ENCODE assay signal across 28 mouse cellular contexts in the genomic region with DNA sequence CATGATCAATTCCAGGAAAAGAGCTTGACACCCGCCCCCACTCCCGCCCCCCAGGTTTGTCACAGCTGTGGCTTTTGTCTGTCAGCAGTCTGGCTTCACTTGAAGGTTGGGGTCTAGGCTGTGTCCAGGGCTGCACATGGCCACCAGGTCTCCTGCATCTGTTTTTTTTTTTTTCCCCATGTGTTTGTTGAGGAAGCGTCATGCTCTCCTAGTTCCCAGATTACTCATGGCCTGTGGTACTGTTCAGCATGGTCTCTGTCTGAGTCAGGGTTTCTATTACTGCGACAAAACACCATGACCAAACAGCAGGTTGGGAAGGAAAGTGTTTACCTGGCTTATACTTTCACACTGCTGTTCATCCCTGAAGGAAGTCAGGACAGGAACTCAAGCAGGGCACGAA. TPM values are rescaled to one million over a fixed set of nuclear protein-coding genes. Genes with fewer than 3 reads are reported as not detected.
DNase-seq lines count a peak whose midpoint lies in the region; ATAC-seq and TF ChIP-seq lines count a peak whose summit lies in the region.
"Had no signal": no experiment of that assay in that cellular context is flagged by ENCODE, and none has a peak within 500 bp of the region (broad histone marks: within the 10 kb centered on the region; RNA-seq: fewer than 3 reads in every experiment).

No protein-coding gene starts in this region.

- H3K9me3 ChIP-seq in stomach, postnatal 0 days (ENCODE audit: control insufficient read depth, low read length), result no peaks in the 10 kb centered on the region
- no peaks in the 10 kb centered on the region for H3K9me3 ChIP-seq in hindbrain, embryonic 12.5 days (replicated peaks)
- H3K9me3 ChIP-seq: embryonic facial prominence, embryonic 13.5 days; hindbrain, embryonic 13.5 days; liver, embryonic 15.5 days; neural tube, embryonic 12.5 days had no signal

- peaks cover 12% of the 10 kb centered on the region; the same call in 1 of the 2 replicates for H3K4me1 ChIP-seq in lung, adult 2 months (ENCODE audit: control insufficient read depth, insufficient read depth, low read length)
- H3K4me1 ChIP-seq in stomach, postnatal 0 days (replicated peaks; ENCODE audit: control insufficient read depth, insufficient read depth), result no peaks in the 10 kb centered on the region; the same call in 1 of the 2 replicates
- H3K4me1 ChIP-seq in hindbrain, embryonic 12.5 days, result peaks cover 16% of the 10 kb centered on the region
- H3K4me1 ChIP-seq: liver, embryonic 15.5 days had no signal

- DNase-seq in lung, adult 2 months, result no peak
- DNase-seq in lung, postnatal 10 days, result no peak
- DNase-seq in brain, adult 2 months (ENCODE audit: low read depth, low spot score), result peak; percentile 19
- DNase-seq in stomach, postnatal 0 days (ENCODE audit: low spot score), result no peak
- DNase-seq in urinary bladder, postnatal 4 days (ENCODE audit: low spot score in 2 of 2), result no peak
- DNase-seq: adrenal gland, adult 2 months; adrenal gland, postnatal 36 days; cerebellum, adult 9-10 months; gastrocnemius, postnatal 25 days; heart, adult 11 months; heart, postnatal 36 days; kidney, adult 8-10 months; kidney, postnatal 4 days; layer of hippocampus, adult 9-11 months; thymus, postnatal 4 days had no signal

- ATAC-seq in stomach, postnatal 0 days (ENCODE audit: low FRiP score, low TSS enrichment), result peak; percentile 24
- ATAC-seq in hindbrain, embryonic 12.5 days (ENCODE audit: low FRiP score), result no peak
- ATAC-seq: activated CD4-positive, CD25-positive, alpha-beta regulatory T cell, adult 4 months; forebrain, embryonic 16.5 days; intestine, embryonic 16.5 days; midbrain, embryonic 16.5 days had no signal

- no peak overlapping the region for H3K27ac ChIP-seq in stomach, postnatal 0 days (replicated peaks)
- no peak overlapping the region for H3K27ac ChIP-seq in hindbrain, embryonic 12.5 days
- H3K27ac ChIP-seq: embryonic facial prominence, embryonic 13.5 days; hindbrain, embryonic 13.5 days; kidney, postnatal 0 days; liver, embryonic 15.5 days; neural tube, embryonic 12.5 days had no signal

- H3ac ChIP-seq in C2C12 (ENCODE audit: control insufficient read depth, insufficient read length, low read depth), result no peak overlapping the region

- TF ChIP-seq EP300 in stomach, postnatal 0 days (optimal IDR thresholded peaks at IDR 0.05), result no peak

- no peaks in the 10 kb centered on the region for H3K27me3 ChIP-seq in C2C12 (ENCODE audit: control insufficient read depth, insufficient read depth, insufficient read length)
- no peaks in the 10 kb centered on the region for H3K27me3 ChIP-seq in stomach, postnatal 0 days (ENCODE audit: control insufficient read depth, insufficient read depth, low read length)
- no peaks in the 10 kb centered on the region for H3K27me3 ChIP-seq in hindbrain, embryonic 12.5 days
- H3K27me3 ChIP-seq: embryonic facial prominence, embryonic 13.5 days; hindbrain, embryonic 13.5 days; limb, embryonic 12.5 days; liver, embryonic 15.5 days; neural tube, embryonic 12.5 days had no signal

- no peak overlapping the region for H3K4me2 ChIP-seq in stomach, postnatal 0 days (replicated peaks; ENCODE audit: low read depth)
- no peak overlapping the region for H3K4me2 ChIP-seq in hindbrain, embryonic 12.5 days (replicated peaks)
- H3K4me2 ChIP-seq: embryonic facial prominence, embryonic 13.5 days; heart, embryonic 11.5 days; hindbrain, embryonic 13.5 days; limb, embryonic 12.5 days; liver, embryonic 15.5 days; neural tube, embryonic 12.5 days had no signal

- no peak overlapping the region for H3K4me3 ChIP-seq in lung, adult 2 months (replicated peaks; ENCODE audit: extremely low read depth, low read depth, low read length)
- H3K4me3 ChIP-seq in C2C12 (ENCODE audit: insufficient read depth, poor library complexity, severe bottlenecking), result no peak overlapping the region
- H3K4me3 ChIP-seq in stomach, postnatal 0 days (ENCODE audit: low read depth, low read length), result no peak overlapping the region
- no peak overlapping the region for H3K4me3 ChIP-seq in hindbrain, embryonic 12.5 days
- H3K4me3 ChIP-seq: embryonic facial prominence, embryonic 13.5 days; hindbrain, embryonic 13.5 days; limb, embryonic 12.5 days; liver, embryonic 15.5 days; neural tube, embryonic 12.5 days had no signal

- 87% methylated on average over 5 of the region's 5 CpGs for WGBS in lung, adult 2 months
- 83% methylated on average over 5 of the region's 5 CpGs for WGBS in stomach, postnatal 0 days
- 87% methylated on average over 5 of the region's 5 CpGs for WGBS in hindbrain, embryonic 12.5 days

- 0 out of 2 replicates have a peak, but pooled peaks have one; percentile 16 for TF ChIP-seq POLR2A in lung, adult 2 months (IDR thresholded peaks at IDR 0.05; ENCODE audit: borderline replicate concordance, extremely low read depth, low read depth, low read length)

- H3K36me3 ChIP-seq in C2C12 (ENCODE audit: control insufficient read depth, insufficient read depth), result no peaks in the 10 kb centered on the region
- no peaks in the 10 kb centered on the region for H3K36me3 ChIP-seq in stomach, postnatal 0 days (ENCODE audit: control insufficient read depth, insufficient read depth, low read length)
- no peaks in the 10 kb centered on the region for H3K36me3 ChIP-seq in hindbrain, embryonic 12.5 days
- H3K36me3 ChIP-seq: embryonic facial prominence, embryonic 13.5 days; hindbrain, embryonic 13.5 days; limb, embryonic 12.5 days; liver, embryonic 15.5 days; neural tube, embryonic 12.5 days had no signal

- no peaks in the 10 kb centered on the region for H3K79me2 ChIP-seq in C2C12 (ENCODE audit: control insufficient read depth, insufficient read depth)

- H3K79me3 ChIP-seq in C2C12 (ENCODE audit: low read depth), result no peaks in the 10 kb centered on the region

- TF ChIP-seq CTCF in lung, adult 2 months (IDR thresholded peaks at IDR 0.05; ENCODE audit: insufficient read depth, low read length), result no peak
- no peak for TF ChIP-seq CTCF in C2C12 (IDR thresholded peaks at IDR 0.05; ENCODE audit: control insufficient read depth, insufficient read depth, insufficient read length)
- no peak for TF ChIP-seq CTCF in stomach, postnatal 0 days (IDR thresholded peaks at IDR 0.05; ENCODE audit: low read depth)

- no peak overlapping the region for H3K9ac ChIP-seq in stomach, postnatal 0 days (ENCODE audit: low read length)
- H3K9ac ChIP-seq in hindbrain, embryonic 12.5 days, result no peak overlapping the region
- H3K9ac ChIP-seq: embryonic facial prominence, embryonic 13.5 days; hindbrain, embryonic 13.5 days; limb, embryonic 12.5 days; liver, embryonic 15.5 days; neural tube, embryonic 12.5 days had no signal

TF ChIP-seq in C2C12, 6 proteins besides CTCF, POLR2A, EP300 and RAD21:
- TF ChIP-seq MYOD1 (IDR thresholded peaks at IDR 0.05; ENCODE audit: control insufficient read depth, insufficient read length, low read depth) (peak; percentile 12), FOSL1 (IDR thresholded peaks at IDR 0.05; ENCODE audit: insufficient read depth, low read length, poor library complexity, severe bottlenecking) (no peak), MAX (IDR thresholded peaks at IDR 0.05) (peak; percentile 67), USF1 (IDR thresholded peaks at IDR 0.05; ENCODE audit: low read depth) (no peak), MYOG (IDR thresholded peaks at IDR 0.05; ENCODE audit: control insufficient read depth, extremely low read depth, insufficient read length) (no peak)

RNA-seq across cellular contexts. Expression of gene Sik1, which starts 58.7 kb away (rescaled TPM):
- 60.5 and 87.9 TPM in 2 replicates for polyA plus RNA-seq in lung, adult 2 months (2012; rRNA removed)
- 9.3 TPM for polyA plus RNA-seq in C2C12 (2012; fragmentation: generic; extraction: Trizol)
- 18.2 and 19.8 TPM in 2 replicates for polyA plus RNA-seq in stomach, postnatal 0 days (2015; fragmentation: Nextera tagmentation; extraction: Ambion mirVana)
- 16.5 and 18.9 TPM in 2 replicates for polyA plus RNA-seq in hindbrain, embryonic 12.5 days (2016; fragmentation: Nextera tagmentation; extraction: Ambion mirVana)
